Mouse (Mus musculus): ENCODE results near the gene Bche. TPM values are rescaled to one million over a fixed set of nuclear protein-coding genes. Genes with fewer than 3 reads are reported as not detected.

The Bche gene
- polyA plus RNA-seq (2015; fragmentation: Nextera tagmentation; extraction: Ambion mirVana) = 5.1 and 7.3 TPM in 2 replicates

GRCm38 (mm10) chr3:73708410-73708714, at the start of gene Bche:
TSS of gene Bche (minus strand) at chr3:73708415.

